Mouse (Mus musculus) lung, postnatal 0 days (tissue): ENCODE data around the gene Prkar2b.

ENCODE experiments used
- CTCF ChIP-seq: IDR thresholded peaks from 2 replicates; pipeline ENCODE4 v1.5.1; 2016; ENCODE audit warnings: antibody characterized with exemption, mild to moderate bottlenecking
- EP300 ChIP-seq: IDR thresholded peaks from 2 replicates; pipeline ENCODE4 v1.6.1; 2016; ENCODE audit warnings: antibody characterized with exemption, mild to moderate bottlenecking, control low read depth

DNA sequence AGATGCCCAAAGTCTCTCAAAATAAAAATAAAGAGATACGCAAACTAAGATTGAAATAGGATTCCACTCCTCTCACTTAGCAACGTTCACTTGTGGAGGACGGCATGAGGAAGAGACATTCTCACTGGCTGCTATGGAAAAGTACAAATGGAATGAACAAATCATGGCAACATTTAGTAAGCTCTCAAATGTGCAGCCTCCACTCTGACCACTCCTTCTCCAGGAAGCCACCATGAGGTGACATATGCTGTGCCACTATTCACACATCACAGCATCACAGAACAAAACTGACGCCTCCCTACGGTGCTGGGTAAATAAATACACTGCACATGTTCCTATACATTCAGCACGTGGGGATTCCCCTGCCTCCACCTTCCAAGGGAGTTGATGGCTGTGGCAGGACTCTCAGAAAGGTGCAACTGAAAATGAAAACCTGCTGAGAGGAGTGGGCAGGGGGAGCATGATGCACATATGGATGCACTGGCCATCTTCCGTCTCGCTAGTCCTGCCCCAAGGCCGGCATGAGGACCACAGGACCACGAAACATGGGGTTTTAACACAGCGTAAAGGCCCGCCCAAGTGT, 83.4 kb downstream of the Prkar2b start:
- no peak for TF ChIP-seq CTCF
- no peak for TF ChIP-seq EP300
